Mouse (Mus musculus) spleen, adult 2 months (tissue): ENCODE measurements around the gene Cyfip2.
"Not testable (repeated sequence)": the region's sequence is repeated elsewhere in the genome, so short reads cannot be mapped to it uniquely, and the experiment has no call there.

ENCODE experiments used
- CTCF ChIP-seq: fragments of 200-500 bp; IDR thresholded peaks from 2 replicates; pipeline ENCODE4 v1.5.1; 2011; ENCODE audit warnings: mild to moderate bottlenecking, inconsistent platforms; ENCODE audit not compliant: insufficient read depth, insufficient read length, insufficient replicate concordance; ENCODE audit errors: extremely low read depth
- POLR2A ChIP-seq: fragments of 200-500 bp; IDR thresholded peaks from 2 replicates; pipeline ENCODE4 v1.6.1; 2011; ENCODE audit warnings: low read depth, low read length, inconsistent platforms

DNA sequence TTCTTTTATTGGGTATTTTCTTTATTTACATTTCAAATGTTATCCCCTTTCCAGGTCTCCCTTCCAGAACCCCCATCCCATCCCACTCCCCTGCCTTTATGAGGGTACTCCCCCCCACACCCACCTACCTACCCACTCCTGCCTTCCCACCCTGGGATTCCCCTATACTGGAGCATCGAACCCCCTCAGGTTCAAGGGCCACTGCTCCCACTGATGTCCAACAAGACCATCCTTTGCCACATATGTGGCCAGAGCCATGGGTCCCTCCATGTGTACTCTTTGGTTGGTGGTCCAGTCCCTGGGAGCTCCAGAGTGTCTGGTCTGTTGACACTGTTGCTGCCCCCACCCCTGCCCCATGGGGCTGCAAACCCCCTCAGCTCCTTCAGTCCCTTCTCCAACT is 130.6 kb downstream of the Cyfip2 start:
- not testable (repeated sequence) for TF ChIP-seq CTCF, POLR2A
